Mouse (Mus musculus): ENCODE data around the gene Cfap157. TPM values are rescaled to one million over a fixed set of nuclear protein-coding genes. Genes with fewer than 3 reads are reported as not detected.

The Cfap157 gene
- polyA plus RNA-seq, 1 experiment, result not detected

DNA sequence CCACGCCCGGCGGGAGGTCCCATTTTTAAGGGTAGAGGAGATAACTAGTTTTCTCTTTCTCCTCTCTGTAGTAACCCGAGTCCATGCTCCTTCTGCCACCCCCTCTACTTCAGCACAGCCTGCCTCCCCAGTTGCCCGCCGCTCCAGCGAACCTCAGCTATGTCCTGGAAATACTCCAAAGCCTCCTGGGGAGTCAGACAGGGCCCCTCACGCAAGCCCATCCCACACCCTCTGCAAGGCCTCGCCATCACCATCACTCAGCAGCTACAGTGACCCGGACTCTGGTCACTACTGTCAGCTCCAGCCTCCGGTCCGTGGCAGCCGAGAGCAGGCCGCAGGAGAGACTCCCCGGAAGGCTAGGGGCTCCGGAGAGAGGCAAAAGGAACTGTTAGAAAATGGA, 35.1 kb downstream of the Cfap157 start:
- no peak for TF ChIP-seq TAL1 (IDR thresholded peaks at IDR 0.05; ENCODE audit: low read length)
- TF ChIP-seq GATA1 (IDR thresholded peaks at IDR 0.05; ENCODE audit: low read length), result no peak
- H3K36me3 ChIP-seq (ENCODE audit: control insufficient read depth), result no peaks in the 10 kb centered on the region
- H3K4me1 ChIP-seq (ENCODE audit: control insufficient read depth), result no peaks in the 10 kb centered on the region

GRCm38 (mm10) chr2:32744272-32744982, 39.8 kb downstream of the Cfap157 start:
- no peak for TF ChIP-seq GATA1 (IDR thresholded peaks at IDR 0.05; ENCODE audit: low read length)
- no peak for TF ChIP-seq TAL1 (IDR thresholded peaks at IDR 0.05; ENCODE audit: low read length)
- Histone ChIP-seq H3K9me3 (ENCODE audit: control insufficient read depth, low read length) (no peaks in the 10 kb centered on the region), H3K27me3 (ENCODE audit: control insufficient read depth) (peaks cover 22% of the 10 kb centered on the region), H3K4me1 (ENCODE audit: control insufficient read depth) (peaks cover 3% of the 10 kb centered on the region), H3K4me3 (replicated peaks) (no peak overlapping the region), H3K36me3 (ENCODE audit: control insufficient read depth) (no peaks in the 10 kb centered on the region)

More for the DNA sequence above, 35.1 kb downstream of the Cfap157 start:
- H3K9me3 ChIP-seq (ENCODE audit: control insufficient read depth, low read length), result no peaks in the 10 kb centered on the region
- H3K27me3 ChIP-seq (ENCODE audit: control insufficient read depth), result no peaks in the 10 kb centered on the region
- H3K4me3 ChIP-seq (replicated peaks), result no peak overlapping the region

DNA sequence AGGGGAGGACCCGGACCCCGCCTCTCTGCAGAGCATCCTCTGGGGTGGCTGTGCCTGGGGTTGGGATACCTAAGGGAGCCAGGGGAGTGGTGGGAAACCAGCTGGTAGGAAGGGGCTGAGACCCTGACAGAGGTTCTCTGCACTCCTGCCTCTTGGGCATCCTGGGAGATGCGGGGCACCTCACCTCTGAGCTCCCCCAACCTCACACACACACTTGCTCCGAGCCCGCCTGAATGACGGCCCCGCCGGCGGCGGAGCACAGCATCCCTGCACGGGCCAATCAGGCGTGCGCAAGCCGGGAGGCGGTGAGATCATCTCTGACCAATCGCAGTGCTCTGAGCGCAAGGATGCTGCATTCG, 42.1 kb downstream of the Cfap157 start:
- peaks cover 22% of the 10 kb centered on the region for H3K27me3 ChIP-seq (ENCODE audit: control insufficient read depth)
- no peaks in the 10 kb centered on the region for H3K9me3 ChIP-seq (ENCODE audit: control insufficient read depth, low read length)
- H3K4me3 ChIP-seq (replicated peaks), result no peak overlapping the region
- peaks cover 3% of the 10 kb centered on the region for H3K4me1 ChIP-seq (ENCODE audit: control insufficient read depth)
- TF ChIP-seq GATA1 (IDR thresholded peaks at IDR 0.05; ENCODE audit: low read length) (no peak), TAL1 (IDR thresholded peaks at IDR 0.05; ENCODE audit: low read length) (no peak)
- no peaks in the 10 kb centered on the region for H3K36me3 ChIP-seq (ENCODE audit: control insufficient read depth)

DNA sequence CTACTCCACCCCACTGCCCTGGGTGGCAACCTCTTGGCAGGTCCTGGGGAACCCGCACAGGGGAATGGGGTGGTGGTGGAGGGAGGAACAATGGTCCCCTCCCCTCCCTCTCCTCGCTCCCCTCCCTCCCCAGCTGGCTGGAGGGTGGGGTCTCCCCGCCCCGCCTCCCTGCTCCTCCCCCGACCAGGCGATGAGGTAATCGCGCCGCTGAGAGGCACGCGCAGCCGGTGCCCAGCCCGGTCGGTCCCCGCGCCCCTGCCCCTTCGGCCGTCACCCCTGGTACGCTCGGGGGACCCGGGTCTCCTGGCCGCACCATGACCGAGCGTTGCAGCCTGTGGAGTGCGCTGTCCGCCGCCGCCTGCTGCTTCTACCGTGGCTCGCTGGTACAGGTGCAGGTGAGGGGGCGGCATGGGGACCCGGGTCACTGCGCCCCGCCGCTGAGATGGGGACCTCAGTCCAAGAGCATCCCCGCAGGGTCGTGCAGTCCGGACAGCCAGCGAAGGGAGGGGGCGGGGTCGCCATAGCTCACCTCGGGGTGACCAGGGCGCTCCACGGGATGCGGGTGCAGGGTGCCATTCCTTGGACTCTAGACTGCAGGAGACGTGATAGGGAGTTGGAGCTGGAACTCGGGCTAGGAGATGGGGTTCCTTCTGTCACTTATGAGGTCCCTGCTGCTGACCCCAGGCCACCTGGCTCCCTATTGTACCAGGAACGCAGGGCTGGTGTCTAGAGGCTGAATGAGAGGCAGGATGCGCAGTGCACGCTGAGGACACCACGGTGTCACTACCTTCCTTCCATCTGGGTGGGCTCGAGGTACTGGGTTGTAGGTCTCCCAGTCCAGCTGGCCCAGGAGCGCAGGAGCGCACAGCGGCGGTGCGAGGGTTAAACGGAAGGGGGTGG, 42.7 kb downstream of the Cfap157 start:
- H3K4me1 ChIP-seq (ENCODE audit: control insufficient read depth), result peaks cover 3% of the 10 kb centered on the region
- TF ChIP-seq TAL1 (IDR thresholded peaks at IDR 0.05; ENCODE audit: low read length) (no peak), GATA1 (IDR thresholded peaks at IDR 0.05; ENCODE audit: low read length) (no peak)
- no peaks in the 10 kb centered on the region for H3K36me3 ChIP-seq (ENCODE audit: control insufficient read depth)
- H3K9me3 ChIP-seq (ENCODE audit: control insufficient read depth, low read length), result no peaks in the 10 kb centered on the region
- H3K4me3 ChIP-seq (replicated peaks), result no peak overlapping the region
- H3K27me3 ChIP-seq (ENCODE audit: control insufficient read depth), result peaks cover 22% of the 10 kb centered on the region

GRCm38 (mm10) chr2:32740916-32741272, 43.3 kb downstream of the Cfap157 start, which contains the start of gene 6330409D20Rik:
TSS of gene 6330409D20Rik (minus strand) at chr2:32741016.
- Histone ChIP-seq H3K36me3 (ENCODE audit: control insufficient read depth) (no peaks in the 10 kb centered on the region), H3K4me3 (replicated peaks) (no peak within 1 kb of the TSS), H3K4me1 (ENCODE audit: control insufficient read depth) (peaks cover 6% of the 10 kb centered on the region), H3K9me3 (ENCODE audit: control insufficient read depth, low read length) (no peaks in the 10 kb centered on the region), H3K27me3 (ENCODE audit: control insufficient read depth) (peaks cover 22% of the 10 kb centered on the region)
- TF ChIP-seq GATA1 (IDR thresholded peaks at IDR 0.05; ENCODE audit: low read length) (no peak), TAL1 (IDR thresholded peaks at IDR 0.05; ENCODE audit: low read length) (no peak)

GRCm38 (mm10) chr2:32739311-32739710, 44.9 kb downstream of the Cfap157 start:
- no peak overlapping the region for H3K4me3 ChIP-seq (replicated peaks)
- no peaks in the 10 kb centered on the region for H3K36me3 ChIP-seq (ENCODE audit: control insufficient read depth)
- H3K9me3 ChIP-seq (ENCODE audit: control insufficient read depth, low read length), result no peaks in the 10 kb centered on the region
- peaks cover 6% of the 10 kb centered on the region for H3K4me1 ChIP-seq (ENCODE audit: control insufficient read depth)
- TF ChIP-seq TAL1 (IDR thresholded peaks at IDR 0.05; ENCODE audit: low read length) (no peak), GATA1 (IDR thresholded peaks at IDR 0.05; ENCODE audit: low read length) (no peak)
- peaks cover 22% of the 10 kb centered on the region for H3K27me3 ChIP-seq (ENCODE audit: control insufficient read depth)

DNA sequence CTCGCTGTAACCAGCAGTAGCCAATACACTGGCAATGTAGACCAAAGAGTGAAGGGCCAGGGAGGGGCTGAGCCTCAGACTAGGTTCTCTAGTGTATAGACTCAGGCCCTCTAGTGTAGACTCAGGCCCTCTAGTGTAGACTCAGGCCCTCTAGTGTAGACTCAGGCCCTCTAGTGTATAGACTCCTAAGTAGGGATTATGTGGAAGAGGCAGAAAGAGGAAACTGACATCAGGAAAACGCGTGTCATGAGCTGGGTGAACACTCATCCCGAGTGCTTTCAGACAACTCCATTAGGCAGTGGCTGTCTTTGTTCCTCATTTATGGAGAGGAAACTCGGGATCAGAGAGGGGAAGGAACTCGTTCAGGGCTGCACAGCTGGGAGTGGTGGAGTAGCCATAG, 47.2 kb downstream of the Cfap157 start:
- Histone ChIP-seq H3K27me3 (ENCODE audit: control insufficient read depth) (peaks cover 12% of the 10 kb centered on the region), H3K4me3 (replicated peaks) (no peak overlapping the region), H3K4me1 (ENCODE audit: control insufficient read depth) (peaks cover 6% of the 10 kb centered on the region), H3K36me3 (ENCODE audit: control insufficient read depth) (no peaks in the 10 kb centered on the region), H3K9me3 (ENCODE audit: control insufficient read depth, low read length) (no peaks in the 10 kb centered on the region)
- TF ChIP-seq TAL1 (IDR thresholded peaks at IDR 0.05; ENCODE audit: low read length), result no peak
- no peak for TF ChIP-seq GATA1 (IDR thresholded peaks at IDR 0.05; ENCODE audit: low read length)

GRCm38 (mm10) chr2:32736306-32736829, 47.9 kb downstream of the Cfap157 start:
- no peaks in the 10 kb centered on the region for H3K36me3 ChIP-seq (ENCODE audit: control insufficient read depth)
- no peak overlapping the region for H3K4me3 ChIP-seq (replicated peaks)
- H3K4me1 ChIP-seq (ENCODE audit: control insufficient read depth), result peaks cover 5% of the 10 kb centered on the region
- TF ChIP-seq GATA1 (IDR thresholded peaks at IDR 0.05; ENCODE audit: low read length), result no peak
- TF ChIP-seq TAL1 (IDR thresholded peaks at IDR 0.05; ENCODE audit: low read length), result no peak
- H3K9me3 ChIP-seq (ENCODE audit: control insufficient read depth, low read length), result no peaks in the 10 kb centered on the region
- H3K27me3 ChIP-seq (ENCODE audit: control insufficient read depth), result peaks cover 5% of the 10 kb centered on the region

GRCm38 (mm10) chr2:32734933-32735332, 49.3 kb downstream of the Cfap157 start:
- H3K4me1 ChIP-seq (ENCODE audit: control insufficient read depth), result peaks cover 3% of the 10 kb centered on the region; the same call in 1 of the 2 replicates
- H3K36me3 ChIP-seq (ENCODE audit: control insufficient read depth), result no peaks in the 10 kb centered on the region
- no peak overlapping the region for H3K4me3 ChIP-seq (replicated peaks)
- no peaks in the 10 kb centered on the region for H3K27me3 ChIP-seq (ENCODE audit: control insufficient read depth)
- TF ChIP-seq GATA1 (IDR thresholded peaks at IDR 0.05; ENCODE audit: low read length) (no peak), TAL1 (IDR thresholded peaks at IDR 0.05; ENCODE audit: low read length) (no peak)
- H3K9me3 ChIP-seq (ENCODE audit: control insufficient read depth, low read length), result no peaks in the 10 kb centered on the region

Measured in erythroblast, embryonic 14.5 days (primary cell).